Mouse (Mus musculus) forebrain, embryonic 14.5 days (tissue): ENCODE measurements around the gene Prex1. TPM values are rescaled to one million over a fixed set of nuclear protein-coding genes. Genes with fewer than 3 reads are reported as not detected.

Experiments used
- ATAC-seq: fragments of 200-750 bp; cut with Nextera tagmentation; 2 replicates; pipeline ENCODE4 v1.8.0; 2017; ENCODE audit warnings: mild to moderate bottlenecking, moderate library complexity
- DNase-seq: peaks from one replicate; pipeline ENCODE4 v3.0.0-alpha.2; 2015; ENCODE audit warnings: low spot score
- H3K27ac ChIP-seq: fragments of 300-500 bp; sonication (generic); 2 replicates; pipeline ENCODE4 v1.5.1; 2014; ENCODE audit warnings: low read depth, mild to moderate bottlenecking, control low read depth, low read length, moderate library complexity
- H3K27me3 ChIP-seq: fragments of 300-500 bp; sonication (generic); replicated peaks from 2 replicates; pipeline ENCODE4 v1.6.1; 2014; ENCODE audit warnings: low read length, control low read depth, mixed read lengths; ENCODE audit not compliant: control insufficient read depth, insufficient read depth
- H3K36me3 ChIP-seq: fragments of 300-500 bp; sonication (generic); 2 replicates; pipeline ENCODE4 v1.6.1; 2014; ENCODE audit warnings: low read length, control low read depth; ENCODE audit not compliant: control insufficient read depth, insufficient read depth
- H3K4me1 ChIP-seq: fragments of 300-500 bp; sonication (generic); 2 replicates; pipeline ENCODE4 v1.6.1; 2014; ENCODE audit warnings: antibody characterized with exemption, low read length, control low read depth; ENCODE audit not compliant: control insufficient read depth, insufficient read depth
- H3K4me2 ChIP-seq: fragments of 300-500 bp; sonication (generic); 2 replicates; pipeline ENCODE4 v1.6.1; 2014; ENCODE audit warnings: mild to moderate bottlenecking, control low read depth, low read length
- H3K4me3 ChIP-seq: fragments of 300-500 bp; sonication (generic); 2 replicates; pipeline ENCODE4 v1.5.1; 2014; ENCODE audit warnings: low read depth, low read length, control low read depth
- H3K9ac ChIP-seq: fragments of 300-500 bp; sonication (generic); 2 replicates; pipeline ENCODE4 v1.6.1; 2014; ENCODE audit warnings: mild to moderate bottlenecking, low read length, control low read depth, moderate library complexity
- H3K9me3 ChIP-seq: fragments of 300-500 bp; sonication (generic); replicated peaks from 2 replicates; pipeline ENCODE4 v1.6.1; 2016; ENCODE audit warnings: low read length, control low read depth, mixed read lengths; ENCODE audit not compliant: control insufficient read depth
- WGBS: fragments of 180-500 bp; shearing (Covaris S2); extraction: QIAGEN DNeasy Blood & Tissue Kit; methylation state at CpG from one replicate; pipeline ENCODE4 v1.1.7; 2014; 5-methylcytosine and 5-hydroxymethylcytosine counted together
- polyA plus RNA-seq: library from polyadenylated mRNA; unstranded; fragments of >200 nt; fragmentation: Nextera tagmentation; extraction: Ambion mirVana; gene quantifications from 2 replicates; pipeline ENCODE4 v1.2.1, GENCODE M21; 2014

Prex1 gene
- polyA plus RNA-seq, 1 experiment from 2014 or later = 28.4 TPM

- Histone ChIP-seq H3K9me3 (no peaks in the 10 kb centered on the region), H3K36me3 (no peaks in the 10 kb centered on the region), H3K4me2 (0 out of 2 replicates have a peak overlapping the region, but pooled peaks have one; percentile 12), H3K9ac (no peak overlapping the region), H3K27me3 (no peaks in the 10 kb centered on the region), H3K4me3 (no peak overlapping the region), H3K27ac (peak overlapping the region; percentile 65), H3K4me1 (peaks cover 16% of the 10 kb centered on the region)
- ATAC-seq (peak; percentile 55), DNase-seq (peak; percentile 61)
- WGBS = 24% methylated on average over 19 of the region's 19 CpGs
These were observed 16.3 kb upstream of the Prex1 start for GRCm38 (mm10) chr2:166729656-166730566.

GRCm38 (mm10) chr2:166729045-166729444 is 15.4 kb upstream of the Prex1 start:
- H3K27me3 ChIP-seq = no peaks in the 10 kb centered on the region
- H3K9ac ChIP-seq = no peak overlapping the region
- no peaks in the 10 kb centered on the region for H3K36me3 ChIP-seq
- H3K4me3 ChIP-seq = no peak overlapping the region
- no peak overlapping the region for H3K4me2 ChIP-seq
- H3K27ac ChIP-seq = no peak overlapping the region
- ATAC-seq = no peak
- WGBS = 33% methylated on average over 3 of the region's 3 CpGs
- DNase-seq = peak; percentile 72
- H3K4me1 ChIP-seq = peaks cover 16% of the 10 kb centered on the region
- H3K9me3 ChIP-seq = no peaks in the 10 kb centered on the region

- Histone ChIP-seq H3K4me2 (no peak overlapping the region), H3K36me3 (no peaks in the 10 kb centered on the region), H3K4me3 (no peak overlapping the region), H3K27ac (no peak overlapping the region), H3K27me3 (no peaks in the 10 kb centered on the region), H3K9ac (no peak overlapping the region), H3K9me3 (no peaks in the 10 kb centered on the region), H3K4me1 (peaks cover 16% of the 10 kb centered on the region)
- DNase-seq = no peak
- no peak for ATAC-seq
- WGBS = 53% methylated on average over 3 of the region's 3 CpGs
These were observed 14.6 kb upstream of the Prex1 start for GRCm38 (mm10) chr2:166728261-166728680.

GRCm38 (mm10) chr2:166727790-166728189 is 14.2 kb upstream of the Prex1 start:
- ATAC-seq = no peak
- Histone ChIP-seq H3K4me3 (no peak overlapping the region), H3K27ac (no peak overlapping the region), H3K27me3 (no peaks in the 10 kb centered on the region), H3K36me3 (no peaks in the 10 kb centered on the region), H3K9me3 (no peaks in the 10 kb centered on the region), H3K4me1 (peaks cover 16% of the 10 kb centered on the region), H3K4me2 (no peak overlapping the region), H3K9ac (no peak overlapping the region)
- WGBS = 85% methylated on average over 10 of the region's 10 CpGs
- DNase-seq = no peak

- H3K4me3 ChIP-seq = no peak overlapping the region
- no peaks in the 10 kb centered on the region for H3K27me3 ChIP-seq
- H3K27ac ChIP-seq = no peak overlapping the region; the same call in 1 of the 2 replicates
- no peak overlapping the region for H3K4me2 ChIP-seq
- no peak overlapping the region for H3K9ac ChIP-seq
- no peaks in the 10 kb centered on the region for H3K36me3 ChIP-seq
- H3K9me3 ChIP-seq = no peaks in the 10 kb centered on the region
- peaks cover 16% of the 10 kb centered on the region for H3K4me1 ChIP-seq
- no peak for ATAC-seq
- DNase-seq = peak; percentile 57
- 50% methylated on average over 6 of the region's 6 CpGs for WGBS
These were observed 13.3 kb upstream of the Prex1 start for GRCm38 (mm10) chr2:166726891-166727290.

- 64% methylated on average over 3 of the region's 3 CpGs for WGBS
- DNase-seq = no peak
These were observed 6.8 kb upstream of the Prex1 start for GRCm38 (mm10) chr2:166720416-166720815.

GRCm38 (mm10) chr2:166719930-166720305 is 6.3 kb upstream of the Prex1 start:
- Histone ChIP-seq H3K9me3 (no peaks in the 10 kb centered on the region), H3K27ac (no peak overlapping the region), H3K27me3 (no peaks in the 10 kb centered on the region), H3K36me3 (no peaks in the 10 kb centered on the region), H3K4me1 (no peaks in the 10 kb centered on the region), H3K4me2 (no peak overlapping the region), H3K9ac (no peak overlapping the region), H3K4me3 (no peak overlapping the region)
- DNase-seq (no peak), ATAC-seq (no peak)
- WGBS = 61% methylated on average over 2 of the region's 2 CpGs

More at GRCm38 (mm10) chr2:166720416-166720815, 6.8 kb upstream of the Prex1 start:
- no peaks in the 10 kb centered on the region for H3K36me3 ChIP-seq
- no peak overlapping the region for H3K4me2 ChIP-seq
- no peaks in the 10 kb centered on the region for H3K4me1 ChIP-seq
- H3K9me3 ChIP-seq = no peaks in the 10 kb centered on the region
- H3K27ac ChIP-seq = no peak overlapping the region
- no peaks in the 10 kb centered on the region for H3K27me3 ChIP-seq
- H3K9ac ChIP-seq = no peak overlapping the region
- ATAC-seq = no peak
- no peak overlapping the region for H3K4me3 ChIP-seq

GRCm38 (mm10) chr2:166719301-166719929 is 5.8 kb upstream of the Prex1 start:
- Histone ChIP-seq H3K9ac (no peak overlapping the region), H3K4me1 (0 out of 2 replicates have a peak, but pooled peaks cover under 1% of the 10 kb centered on the region), H3K4me3 (no peak overlapping the region), H3K27me3 (no peaks in the 10 kb centered on the region), H3K9me3 (no peaks in the 10 kb centered on the region), H3K4me2 (no peak overlapping the region), H3K27ac (no peak overlapping the region), H3K36me3 (no peaks in the 10 kb centered on the region)
- WGBS = 89% methylated on average over 1 of the region's 1 CpGs
- ATAC-seq (no peak), DNase-seq (no peak)

GRCm38 (mm10) chr2:166716067-166716466 is 2.4 kb upstream of the Prex1 start:
- H3K9ac ChIP-seq = no peak overlapping the region
- no peak for ATAC-seq
- no peaks in the 10 kb centered on the region for H3K9me3 ChIP-seq
- no peak overlapping the region for H3K4me2 ChIP-seq
- DNase-seq = no peak
- no peaks in the 10 kb centered on the region for H3K27me3 ChIP-seq
- H3K4me1 ChIP-seq = peaks cover 14% of the 10 kb centered on the region; the same call in 1 of the 2 replicates
- 71% methylated on average over 7 of the region's 7 CpGs for WGBS
- H3K4me3 ChIP-seq = no peak overlapping the region
- H3K27ac ChIP-seq = no peak overlapping the region
- no peaks in the 10 kb centered on the region for H3K36me3 ChIP-seq
